Mouse (Mus musculus) R1 (cell line): Measurements from ENCODE around the gene Apoa4.

Experiments
- DNase-seq: peaks from one replicate; pipeline ENCODE4 v3.0.0-alpha.2; 2018; ENCODE audit warnings: low read depth, low spot score

Gene Apoa4

DNA sequence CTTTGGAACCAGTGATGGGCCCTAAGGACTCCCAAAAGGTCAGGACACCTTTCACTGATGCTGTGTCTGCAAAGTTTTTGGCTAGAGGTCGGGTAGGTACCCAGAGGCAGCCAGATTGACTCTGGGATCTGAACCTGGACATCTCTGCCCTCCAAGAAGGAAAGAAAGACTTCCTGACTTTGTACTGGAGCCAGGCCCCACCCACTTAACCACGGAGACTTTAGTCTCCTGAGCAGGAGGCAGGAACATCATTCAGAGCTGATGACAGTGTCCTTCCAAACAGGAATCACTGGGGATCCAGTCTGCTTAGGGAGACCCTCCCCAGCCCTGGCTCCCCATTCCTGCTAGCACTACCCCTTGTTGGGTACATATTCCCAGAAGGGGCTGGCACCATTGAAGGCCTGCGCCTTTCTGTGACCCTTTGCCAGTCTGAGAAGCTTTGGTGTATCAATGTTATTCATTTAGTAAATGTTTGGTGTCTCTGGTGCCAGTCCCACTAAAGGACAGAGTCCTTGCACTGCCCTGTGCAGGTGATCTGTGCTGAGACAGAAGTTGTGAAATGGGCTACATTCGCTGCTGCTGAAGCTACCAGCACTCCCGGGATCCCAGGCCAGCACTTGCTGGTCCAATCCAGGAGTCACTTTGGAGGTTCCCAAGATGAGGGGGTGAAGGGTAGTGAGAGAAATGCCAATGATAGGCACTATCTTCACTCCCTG, 15.4 kb upstream of the Apoa4 start:
- no peak for DNase-seq

DNA sequence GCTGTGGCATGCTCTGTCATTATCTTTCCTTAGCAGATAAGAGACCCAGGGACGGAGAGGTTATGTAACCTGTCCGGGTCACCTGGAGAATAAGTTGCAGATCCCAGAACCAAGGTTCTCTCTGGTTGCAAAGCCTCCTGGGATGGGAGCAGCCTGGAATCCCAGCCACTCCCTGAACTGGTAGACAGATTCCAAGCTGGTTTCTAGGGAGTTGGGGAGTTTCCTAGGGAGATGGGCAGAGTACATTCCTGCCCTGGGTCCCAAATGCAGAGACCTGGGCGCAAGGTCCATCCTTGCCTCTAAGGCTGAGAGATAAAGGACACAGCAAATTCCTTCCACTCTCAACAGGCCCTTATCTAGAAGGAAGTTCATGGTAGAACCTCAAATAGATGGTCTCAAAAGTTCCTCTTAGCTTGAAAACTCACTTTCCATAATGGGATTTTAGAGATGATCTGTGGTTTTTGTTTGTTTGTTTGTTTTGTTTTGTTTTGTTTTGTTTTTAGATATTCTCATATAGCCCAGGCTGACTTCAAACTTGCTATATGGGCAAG, 13.4 kb upstream of the Apoa4 start:
- no peak for DNase-seq

DNA sequence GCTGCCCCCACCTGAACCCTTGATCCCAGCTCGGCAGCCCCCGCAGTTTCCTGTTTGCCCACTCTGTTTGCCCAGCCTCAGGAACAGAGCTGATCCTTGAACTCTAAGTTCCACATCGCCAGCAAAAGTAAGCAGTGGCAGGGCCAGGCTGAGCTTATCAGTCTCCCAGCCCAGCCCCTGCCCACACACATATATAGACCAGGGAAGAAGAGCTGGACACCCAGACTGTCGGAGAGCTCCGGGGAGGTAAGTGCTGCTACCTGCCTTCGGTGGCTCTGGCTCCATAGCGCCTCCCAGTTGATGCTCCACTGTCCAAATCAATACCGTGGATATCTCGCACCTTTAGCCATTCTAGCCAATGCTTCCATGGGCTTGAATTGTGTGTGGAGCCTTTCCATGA, 12.0 kb upstream of the Apoa4 start, which contains the start of gene Apoa1:
Gene Apoa1 (plus strand): TSS at position 90 of the 400 bp plus-strand sequence.
- peak; percentile 18 for DNase-seq

DNA sequence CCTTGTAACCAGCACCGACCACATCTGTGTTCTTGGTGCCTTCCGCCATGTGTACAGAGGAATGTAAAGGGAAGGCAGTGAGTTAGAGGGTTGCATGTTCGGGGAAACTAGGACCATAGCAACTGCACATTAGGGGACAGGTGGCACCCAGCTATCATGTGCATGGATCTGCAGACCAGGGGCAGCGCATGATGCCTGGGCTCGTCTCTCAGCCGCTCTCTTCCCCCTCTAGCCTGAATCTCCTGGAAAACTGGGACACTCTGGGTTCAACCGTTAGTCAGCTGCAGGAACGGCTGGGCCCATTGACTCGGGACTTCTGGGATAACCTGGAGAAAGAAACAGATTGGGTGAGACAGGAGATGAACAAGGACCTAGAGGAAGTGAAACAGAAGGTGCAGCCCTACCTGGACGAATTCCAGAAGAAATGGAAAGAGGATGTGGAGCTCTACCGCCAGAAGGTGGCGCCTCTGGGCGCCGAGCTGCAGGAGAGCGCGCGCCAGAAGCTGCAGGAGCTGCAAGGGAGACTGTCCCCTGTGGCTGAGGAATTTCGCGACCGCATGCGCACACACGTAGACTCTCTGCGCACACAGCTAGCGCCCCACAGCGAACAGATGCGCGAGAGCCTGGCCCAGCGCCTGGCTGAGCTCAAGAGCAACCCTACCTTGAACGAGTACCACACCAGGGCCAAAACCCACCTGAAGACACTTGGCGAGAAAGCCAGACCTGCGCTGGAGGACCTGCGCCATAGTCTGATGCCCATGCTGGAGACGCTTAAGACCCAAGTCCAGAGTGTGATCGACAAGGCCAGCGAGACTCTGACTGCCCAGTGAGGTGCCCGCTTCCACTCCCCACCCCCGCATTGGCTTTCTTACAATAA, 10.7 kb upstream of the Apoa4 start:
- peak; percentile 92 for DNase-seq

DNA sequence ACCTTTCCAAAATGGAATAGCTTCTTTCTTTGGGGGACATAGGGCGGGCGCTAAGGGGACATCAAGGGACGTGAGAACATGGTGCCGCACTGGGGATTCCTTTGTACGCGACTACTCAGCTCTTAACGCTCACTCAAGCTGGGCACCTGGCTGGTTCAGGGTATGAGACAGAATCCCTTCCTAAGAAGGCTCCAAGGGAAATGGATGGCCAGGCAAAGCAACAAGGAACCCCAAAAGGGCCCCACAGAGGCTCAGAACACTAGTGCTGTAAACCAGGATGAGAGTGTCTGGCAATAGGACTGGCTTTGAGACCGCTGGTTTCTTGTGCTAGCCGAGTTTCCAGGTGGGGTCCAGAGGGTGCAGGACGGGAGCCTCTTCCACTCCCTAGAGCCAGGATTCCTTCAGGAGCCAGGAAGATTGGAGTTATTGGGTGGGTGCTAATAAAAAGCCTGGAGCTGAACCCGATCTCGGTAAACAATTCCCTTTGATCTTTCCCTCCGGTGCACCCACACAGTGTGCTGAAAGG, 10.0 kb upstream of the Apoa4 start:
- no peak for DNase-seq

DNA sequence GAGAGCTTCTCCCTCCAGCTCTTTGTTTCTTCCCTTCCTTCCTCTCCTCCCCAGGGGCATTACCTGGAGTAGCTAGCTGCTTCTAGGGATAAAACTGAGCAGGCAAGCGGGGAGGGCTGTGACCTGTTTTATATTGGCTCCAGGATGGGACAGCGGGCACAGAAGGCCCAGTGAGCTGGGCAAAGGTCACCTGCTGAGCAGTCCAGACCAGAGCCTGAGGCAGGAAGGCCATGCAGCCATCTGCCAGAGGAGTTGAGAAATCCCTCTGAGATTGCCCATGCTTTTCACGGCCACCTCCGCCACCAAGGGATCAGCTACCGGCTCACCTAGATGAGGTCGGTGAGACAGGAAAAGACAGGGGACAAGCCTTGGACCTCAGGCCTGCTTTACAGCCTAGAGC, 5.3 kb upstream of the Apoa4 start:
- no peak for DNase-seq

DNA sequence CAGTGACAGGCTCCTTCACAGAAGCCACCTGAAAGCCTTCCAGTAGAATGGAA, 5.1 kb upstream of the Apoa4 start, which contains the start of gene Apoc3:
Gene Apoc3 (minus strand): TSS at position 41 of the 53 bp plus-strand sequence.
- no peak for DNase-seq

DNA sequence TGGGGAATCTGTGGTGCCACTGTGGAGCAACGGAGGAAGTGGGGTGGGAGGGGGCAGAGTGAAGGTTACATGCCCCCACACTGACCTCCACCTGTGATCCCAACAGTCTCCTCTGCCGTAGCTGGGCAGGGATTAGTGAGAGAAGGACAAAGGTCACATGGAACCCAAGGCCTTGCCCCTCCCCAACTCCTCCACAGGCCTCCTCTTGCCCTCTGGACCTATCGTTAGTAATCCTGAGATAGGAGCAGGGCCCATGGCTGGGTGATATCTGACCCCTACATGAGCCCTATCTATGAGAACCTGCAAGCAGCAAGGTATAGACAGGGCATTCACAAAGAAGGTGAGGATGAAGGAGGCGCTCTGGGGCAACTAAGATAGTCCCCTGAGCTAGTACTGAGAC, 4.8 kb upstream of the Apoa4 start:
- DNase-seq: no peak

DNA sequence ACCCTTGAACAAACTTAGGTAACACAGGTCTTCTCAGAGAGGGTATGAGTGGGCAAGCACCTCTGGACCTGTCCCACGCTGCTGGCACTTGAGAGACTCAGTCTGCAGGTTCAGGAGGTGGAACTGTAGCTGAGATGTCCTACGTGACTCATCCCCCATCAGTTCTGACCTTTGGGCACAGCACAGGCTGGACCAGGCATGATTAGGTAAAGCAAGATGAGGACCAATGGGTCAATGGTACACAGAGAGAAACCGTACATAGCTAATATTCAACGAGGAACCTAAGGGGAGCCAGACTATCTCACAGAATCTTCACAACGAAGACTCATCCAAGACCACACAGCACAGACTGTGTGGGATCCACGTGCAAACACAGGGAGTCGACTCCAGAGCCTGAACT, 1.6 kb upstream of the Apoa4 start:
- no peak for DNase-seq

DNA sequence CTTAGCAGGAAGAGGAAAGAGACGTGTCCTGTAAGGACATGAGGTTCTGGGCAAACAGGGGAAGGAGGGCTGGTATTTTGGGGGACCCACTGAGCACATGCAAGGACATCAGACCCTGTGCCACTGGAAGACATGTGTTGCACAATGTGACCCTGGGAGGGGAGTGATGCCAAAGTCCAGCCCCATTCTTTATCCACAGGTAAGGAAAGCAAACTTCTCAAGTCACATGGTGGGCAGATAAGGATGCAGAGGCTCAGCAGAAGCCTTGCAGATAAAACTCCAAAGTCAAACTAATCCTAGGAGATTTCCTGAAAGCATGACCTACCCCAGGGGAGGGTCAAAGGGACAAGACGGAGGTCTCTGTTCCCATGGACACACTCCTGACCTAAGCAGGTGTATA, 1.3 kb downstream of the Apoa4 start:
- no peak for DNase-seq

DNA sequence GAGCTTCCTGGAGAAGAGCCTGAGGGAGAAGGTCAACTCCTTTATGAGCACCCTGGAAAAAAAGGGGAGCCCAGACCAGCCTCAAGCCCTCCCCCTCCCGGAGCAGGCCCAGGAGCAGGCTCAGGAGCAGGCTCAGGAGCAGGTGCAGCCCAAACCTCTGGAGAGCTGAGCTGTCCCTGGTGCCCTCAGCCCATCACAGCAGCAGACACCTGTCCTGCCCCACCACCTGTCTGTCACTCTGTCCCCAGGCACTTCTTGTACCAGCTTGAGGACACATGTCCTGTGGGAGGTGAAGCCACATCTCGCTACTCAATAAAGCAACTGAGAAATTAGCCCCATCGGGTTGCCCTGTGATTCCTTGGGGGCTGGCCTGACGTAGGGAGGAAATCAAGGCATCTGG, 2.6 kb downstream of the Apoa4 start:
- DNase-seq: no peak

DNA sequence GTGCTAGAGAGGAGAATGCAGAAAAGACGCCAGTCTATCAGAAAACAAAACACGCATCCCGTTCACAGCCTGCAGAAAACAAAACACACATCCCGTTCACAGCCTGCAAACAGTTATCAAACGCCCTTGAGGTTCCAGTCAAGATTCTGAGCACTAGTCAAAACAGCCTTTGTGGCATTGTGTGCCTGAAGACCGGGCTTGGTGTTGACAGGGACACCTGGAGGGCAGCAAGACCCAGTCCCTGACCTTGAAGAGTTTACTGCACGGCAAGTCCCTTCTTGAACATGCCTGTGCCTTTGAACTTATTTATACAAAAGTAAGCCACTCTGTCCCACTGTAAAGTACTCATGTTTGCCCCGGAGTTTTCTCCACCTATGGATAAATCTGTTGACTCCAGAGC, 3.1 kb downstream of the Apoa4 start:
- no peak for DNase-seq

DNA sequence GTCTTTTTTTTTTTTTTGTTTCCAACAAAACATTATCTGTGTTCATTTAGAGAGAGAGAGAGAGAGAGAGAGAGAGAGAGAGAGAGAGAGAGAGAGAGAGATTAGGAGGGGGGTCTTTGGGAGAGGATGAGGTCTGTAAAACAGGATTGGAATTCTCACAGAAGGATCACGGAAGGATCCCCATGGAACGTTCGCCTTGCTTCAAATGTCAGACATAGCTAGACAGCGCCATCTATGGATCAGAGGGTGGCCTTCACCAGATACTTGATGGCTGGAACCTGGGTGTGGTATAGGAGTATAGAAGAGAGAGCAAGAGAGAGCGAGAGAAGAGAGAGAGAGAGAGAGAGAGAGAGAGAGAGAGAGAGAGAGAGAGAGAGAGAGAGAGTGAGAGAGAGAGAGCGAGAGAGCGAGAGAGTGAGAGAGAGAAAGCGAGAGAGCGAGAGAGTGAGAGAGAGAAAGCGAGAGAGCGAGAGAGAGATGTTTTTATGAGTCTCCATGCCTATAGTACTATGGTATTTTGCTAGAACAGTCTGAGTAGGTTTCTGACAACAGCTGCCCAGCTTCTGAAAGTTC, 6.3 kb downstream of the Apoa4 start:
- DNase-seq: peak; percentile 71

DNA sequence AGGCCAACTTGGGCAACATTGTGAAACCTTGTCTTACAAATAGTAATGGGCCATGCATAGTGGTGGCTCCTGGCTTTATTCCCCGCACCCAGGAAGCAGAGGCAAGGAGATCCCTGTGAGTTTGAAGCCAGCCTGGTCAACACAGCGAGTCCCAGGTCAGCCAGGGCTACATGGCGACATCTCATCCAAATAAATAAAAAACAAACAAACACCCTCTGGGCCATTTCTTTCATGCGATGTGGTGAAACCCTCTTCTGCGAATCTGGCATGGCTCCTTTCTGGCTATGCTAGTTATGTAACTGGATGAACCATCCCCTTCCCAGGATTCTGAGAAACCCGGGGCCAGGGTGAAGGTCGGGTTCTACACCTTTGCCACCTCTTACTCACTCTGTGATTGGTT, 15.7 kb downstream of the Apoa4 start:
- no peak for DNase-seq

DNA sequence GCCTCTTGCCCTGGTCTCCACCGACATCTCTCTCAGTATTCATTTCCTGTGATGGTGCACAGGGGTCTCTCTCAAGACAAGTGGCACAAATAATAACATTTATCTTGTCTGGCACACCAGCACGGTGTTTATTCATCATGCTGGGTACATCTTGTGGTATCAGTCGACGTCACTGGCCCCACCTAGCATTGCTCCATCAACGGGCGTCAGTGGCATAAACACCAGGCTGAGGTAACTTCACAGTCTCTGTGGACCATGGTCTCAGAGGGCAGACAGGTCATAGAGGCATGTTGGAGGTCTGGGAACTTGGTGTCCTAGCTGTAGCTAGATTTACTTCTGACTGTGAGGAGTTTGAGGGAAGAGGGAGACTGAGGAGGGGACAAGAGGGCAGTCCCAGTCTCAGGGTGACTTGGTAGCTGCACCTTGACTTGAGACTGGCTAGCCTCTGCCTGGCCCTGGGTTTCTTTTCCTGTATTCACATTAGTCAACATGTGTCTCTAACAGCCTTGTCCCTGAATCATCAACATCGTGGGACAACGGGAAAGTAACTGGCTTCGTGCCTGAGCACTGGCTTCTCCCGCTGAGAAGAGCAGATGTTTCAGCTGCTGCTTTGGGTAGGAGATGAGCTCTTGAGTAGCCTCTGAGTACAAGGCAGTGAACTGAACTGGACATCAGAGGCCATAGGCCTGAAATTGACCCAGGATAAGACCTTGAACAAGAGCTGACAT, 16.3 kb downstream of the Apoa4 start:
- no peak for DNase-seq

DNA sequence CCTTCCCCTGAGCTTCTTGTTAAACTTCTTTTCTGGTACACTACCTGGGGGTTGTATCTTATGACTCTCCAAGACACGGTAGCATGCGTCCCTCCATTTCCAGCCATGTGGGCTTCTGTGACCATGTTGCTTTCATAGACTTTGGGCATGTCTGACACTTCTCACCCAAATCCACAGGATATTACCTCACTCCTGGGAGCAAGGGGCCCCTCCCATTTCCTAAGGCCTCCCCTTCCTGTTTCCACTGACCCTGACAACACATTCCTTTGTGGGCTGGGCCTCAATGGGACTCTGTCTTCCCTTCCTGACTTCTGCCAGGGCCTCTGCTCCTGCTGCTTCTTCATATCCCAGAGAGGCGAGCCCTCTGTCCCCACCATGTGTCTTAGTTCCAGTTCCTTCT, 17.1 kb downstream of the Apoa4 start:
- peak; percentile 90 for DNase-seq

DNA sequence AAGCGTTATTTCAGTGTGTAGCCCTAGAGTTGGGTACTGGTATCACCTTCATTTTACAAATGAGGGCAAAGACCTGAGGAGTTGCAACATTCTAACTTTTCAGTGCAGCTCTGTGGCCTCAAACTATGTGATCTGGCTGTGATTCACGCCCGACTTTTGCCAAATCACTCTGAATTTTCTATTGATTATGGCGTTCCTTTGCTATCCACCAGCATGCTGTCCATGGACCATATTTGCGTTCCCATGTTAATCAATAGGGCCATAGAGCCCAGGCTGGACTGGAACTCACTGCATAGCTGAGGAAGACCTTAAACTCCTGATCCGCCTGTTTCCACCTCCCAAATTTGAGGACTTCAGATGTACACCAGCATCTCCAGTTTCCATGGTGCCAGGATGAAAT, 18.6 kb downstream of the Apoa4 start:
- DNase-seq: no peak

DNA sequence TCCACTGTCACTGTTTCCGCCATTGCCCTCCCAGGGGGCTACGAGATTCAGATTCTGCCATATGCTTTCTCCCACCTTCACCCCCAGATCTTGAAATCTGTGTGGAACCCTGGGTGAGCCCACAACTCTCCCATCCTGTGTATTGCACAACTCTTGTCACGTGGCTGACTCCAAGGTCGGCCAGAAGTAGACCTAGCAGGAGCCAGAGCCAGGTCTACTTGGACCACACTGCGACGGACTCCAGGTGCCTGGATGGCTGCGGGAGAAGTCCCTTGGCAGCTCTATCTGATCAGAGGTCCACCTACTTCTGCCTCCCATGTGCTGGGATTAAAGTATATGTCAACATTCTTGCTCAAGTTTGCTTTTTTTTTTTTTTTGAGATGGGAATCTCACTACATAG, 20.6 kb downstream of the Apoa4 start:
- DNase-seq: no peak

DNA sequence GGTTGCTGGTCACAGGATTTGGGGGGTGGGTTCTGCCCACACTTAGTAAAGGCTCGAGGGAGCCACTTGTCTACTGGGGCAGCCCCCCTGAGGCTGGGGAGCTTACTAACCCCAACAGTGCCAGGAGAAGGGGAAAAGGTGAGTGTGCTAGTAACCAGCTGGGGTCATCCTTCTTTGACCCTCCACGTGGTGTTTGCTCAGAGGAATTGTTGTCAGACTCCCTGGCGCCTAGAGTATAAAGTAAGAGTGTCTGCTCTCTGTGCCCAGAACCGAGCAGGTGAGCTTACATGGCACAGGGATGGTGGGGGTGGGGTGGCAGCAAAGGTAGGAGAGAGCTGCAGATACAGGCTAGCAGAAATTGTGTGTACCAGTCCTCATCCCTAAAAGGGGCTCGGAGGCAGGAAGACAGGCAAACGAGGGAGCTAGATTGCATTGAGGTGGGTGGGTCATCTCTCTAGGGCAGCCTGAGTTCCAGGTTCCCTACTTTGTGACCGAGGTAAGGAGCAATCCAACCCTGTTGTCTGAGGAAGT, 27.9 kb downstream of the Apoa4 start, which contains the start of gene Apoa5:
Gene Apoa5 (plus strand): TSS at position 291 of the 531 bp plus-strand sequence.
- no peak for DNase-seq

DNA sequence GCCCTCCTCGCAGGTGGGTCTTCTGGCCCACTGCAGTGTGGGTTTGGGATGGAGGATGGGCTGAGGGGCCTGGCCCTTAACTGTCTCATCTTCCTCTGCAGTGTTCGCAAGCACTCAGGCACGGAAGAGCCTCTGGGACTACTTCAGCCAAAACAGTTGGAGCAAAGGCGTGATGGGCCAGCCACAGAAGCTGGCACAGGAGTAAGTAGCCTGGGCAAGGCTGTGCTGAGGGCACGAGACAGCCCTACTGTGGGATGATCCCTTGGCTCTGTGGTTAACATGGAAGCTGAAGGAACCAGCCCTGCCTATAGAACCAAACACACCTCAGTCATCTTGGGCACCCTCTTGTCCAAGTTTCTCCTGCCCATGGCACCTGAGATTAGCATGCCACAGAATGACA, 28.6 kb downstream of the Apoa4 start:
- DNase-seq: no peak

DNA sequence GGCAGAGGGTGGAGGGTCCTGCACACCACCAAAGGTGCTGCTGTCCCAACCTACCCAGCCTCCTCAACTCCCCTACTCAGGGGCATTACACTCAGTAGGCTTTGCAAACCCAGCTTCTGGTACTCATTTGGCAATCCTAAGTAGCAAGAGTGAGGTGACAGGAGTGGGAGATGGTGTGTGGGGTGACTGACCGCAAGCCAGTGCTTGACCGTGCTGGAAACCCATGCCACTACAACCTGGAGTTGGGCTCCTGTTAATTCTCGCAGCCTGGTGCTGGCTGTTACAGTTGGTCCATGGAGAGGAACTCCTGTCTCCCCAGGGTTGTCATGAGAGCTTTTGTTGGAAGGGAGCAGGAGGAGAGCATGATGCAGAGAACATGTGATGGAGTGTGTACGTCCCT, 30.3 kb downstream of the Apoa4 start:
- DNase-seq: no peak

DNA sequence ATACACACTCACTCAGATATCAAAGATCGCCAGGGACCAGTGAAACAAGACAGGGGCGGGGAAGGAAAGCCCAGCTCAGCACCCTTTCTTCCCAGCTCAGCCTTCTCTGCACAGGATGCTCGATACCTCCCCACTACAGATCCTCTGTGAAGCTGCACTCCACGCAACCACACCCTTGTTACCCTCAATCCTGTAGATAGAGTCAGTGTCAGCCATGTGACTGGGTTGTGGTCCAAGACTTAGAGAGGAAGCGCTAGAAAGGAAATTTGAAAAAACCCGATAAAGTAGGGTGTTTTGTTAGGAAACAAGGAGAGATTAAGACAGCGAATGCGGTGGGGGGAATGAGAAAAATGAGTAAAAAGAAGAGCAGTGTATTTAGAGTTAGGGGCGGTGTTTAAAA, 31.6 kb downstream of the Apoa4 start:
- no peak for DNase-seq
